Mouse (Mus musculus) testis, adult 2 months (tissue): ENCODE measurements around the gene Fance. TPM values are rescaled to one million over a fixed set of nuclear protein-coding genes. Genes with fewer than 3 reads are reported as not detected.

Experiments
- H3K27ac ChIP-seq: fragments of 200-500 bp; 2 replicates; pipeline ENCODE4 v1.5.1; 2012; ENCODE audit warnings: low read depth, low read length; ENCODE audit not compliant: control insufficient read depth, insufficient read depth
- H3K27me3 ChIP-seq: fragments of 200-500 bp; 2 replicates; pipeline ENCODE4 v1.6.1; 2012; ENCODE audit warnings: mild to moderate bottlenecking, low read length, moderate library complexity; ENCODE audit not compliant: control insufficient read depth, insufficient read depth
- H3K36me3 ChIP-seq: fragments of 200-500 bp; 2 replicates; pipeline ENCODE4 v1.6.1; 2012; ENCODE audit warnings: mild to moderate bottlenecking, low read length; ENCODE audit not compliant: control insufficient read depth, insufficient read depth
- H3K4me1 ChIP-seq: fragments of 200-500 bp; 2 replicates; pipeline ENCODE4 v1.6.1; 2012; ENCODE audit warnings: low read length; ENCODE audit not compliant: control insufficient read depth, insufficient read depth
- H3K4me3 ChIP-seq: fragments of 200-500 bp; 2 replicates; pipeline ENCODE4 v1.5.1; 2012; ENCODE audit warnings: low read depth, mild to moderate bottlenecking, low read length, moderate library complexity, mixed read lengths; ENCODE audit not compliant: control insufficient read depth
- CTCF ChIP-seq: fragments of 200-500 bp; IDR thresholded peaks from 2 replicates; pipeline ENCODE4 v1.5.1; 2012; ENCODE audit warnings: low read depth, mild to moderate bottlenecking, inconsistent platforms, low read length, moderate library complexity; ENCODE audit not compliant: control insufficient read depth, insufficient read depth, insufficient replicate concordance
- POLR2A ChIP-seq: fragments of 200-500 bp; IDR thresholded peaks from 2 replicates; pipeline ENCODE4 v1.6.1; 2012; ENCODE audit warnings: low read depth, mild to moderate bottlenecking, inconsistent platforms, low read length, moderate library complexity; ENCODE audit not compliant: control insufficient read depth
- polyA plus RNA-seq: library from polyadenylated mRNA; depleted of rRNA; stranded (reverse); fragments of >200 nt; gene quantifications from 2 replicates; pipeline ENCODE4 v1.2.3, GENCODE M21; 2012

Fance gene
- polyA plus RNA-seq, 1 experiment: 4.3 TPM

DNA sequence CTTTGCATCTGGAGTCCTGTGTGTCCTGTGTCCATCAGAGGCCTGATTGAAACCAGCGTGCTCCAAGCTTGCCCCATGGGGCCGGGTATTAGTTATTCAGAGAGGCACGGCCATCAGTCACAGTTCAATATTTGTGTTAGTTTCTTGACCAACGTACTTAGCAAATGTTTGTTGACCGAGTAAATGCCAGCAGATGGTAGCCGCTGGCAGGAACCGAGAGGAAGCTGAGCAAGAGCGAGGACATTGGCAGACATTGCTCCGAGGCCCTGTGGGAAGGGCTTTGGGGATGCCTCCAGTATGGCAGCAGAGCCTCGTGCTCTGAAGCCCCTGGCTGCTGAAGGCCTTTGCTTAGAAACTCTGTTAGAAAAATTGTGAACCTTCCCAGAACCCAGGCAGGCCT lies 35.6 kb upstream of the Fance start:
- no peaks in the 10 kb centered on the region for H3K27me3 ChIP-seq
- no peak overlapping the region for H3K27ac ChIP-seq
- no peaks in the 10 kb centered on the region for H3K36me3 ChIP-seq
- TF ChIP-seq CTCF (no peak), POLR2A (no peak)
- peaks cover 3% of the 10 kb centered on the region; the same call in 1 of the 2 replicates for H3K4me1 ChIP-seq
- H3K4me3 ChIP-seq: no peak overlapping the region

DNA sequence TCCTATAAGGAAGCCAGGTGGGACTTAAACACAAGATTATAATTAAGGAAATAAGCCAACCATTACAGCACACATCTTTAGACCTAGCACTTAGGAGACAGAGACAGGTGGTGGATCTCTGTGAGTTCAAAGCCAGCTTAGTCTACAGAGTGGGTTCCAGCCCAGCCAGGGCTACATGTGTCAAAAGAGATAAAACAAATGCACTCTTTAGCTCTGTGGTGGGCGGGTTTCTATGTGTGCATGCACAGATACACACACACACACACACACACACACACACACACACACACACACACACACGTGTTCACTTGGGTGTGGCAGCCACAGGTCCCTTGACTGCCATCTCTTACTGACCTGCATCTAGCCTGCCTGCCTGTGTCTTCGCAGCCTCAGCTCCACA lies 35.2 kb upstream of the Fance start:
- Histone ChIP-seq H3K36me3 (no peaks in the 10 kb centered on the region), H3K4me1 (peaks cover 3% of the 10 kb centered on the region; the same call in 1 of the 2 replicates), H3K4me3 (no peak overlapping the region), H3K27me3 (no peaks in the 10 kb centered on the region), H3K27ac (no peak overlapping the region)
- TF ChIP-seq CTCF: no peak
- no peak for TF ChIP-seq POLR2A

DNA sequence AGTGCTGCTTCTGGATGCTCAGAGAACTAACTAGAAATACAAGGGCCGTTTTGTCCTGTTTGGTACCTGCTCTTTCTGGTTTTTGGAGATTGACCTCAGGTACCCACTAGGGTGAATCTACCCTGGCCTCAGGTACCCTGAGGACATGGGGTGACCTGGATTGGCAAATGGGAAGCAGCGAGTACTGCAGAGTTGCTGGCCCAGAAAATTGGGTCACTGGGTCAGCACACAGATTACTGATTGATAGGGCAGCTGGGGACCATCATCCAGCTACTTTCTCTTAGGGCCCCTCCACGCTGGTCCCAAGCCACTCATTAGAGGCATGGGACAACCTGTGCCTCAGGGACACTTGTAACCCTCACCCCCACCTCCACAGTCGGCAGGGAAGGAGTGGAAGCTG lies 34.1 kb upstream of the Fance start:
- no peaks in the 10 kb centered on the region for H3K27me3 ChIP-seq
- H3K4me3 ChIP-seq: no peak overlapping the region
- no peak overlapping the region for H3K27ac ChIP-seq
- TF ChIP-seq CTCF (no peak), POLR2A (no peak)
- H3K4me1 ChIP-seq: peaks cover 3% of the 10 kb centered on the region; the same call in 1 of the 2 replicates
- no peaks in the 10 kb centered on the region for H3K36me3 ChIP-seq

DNA sequence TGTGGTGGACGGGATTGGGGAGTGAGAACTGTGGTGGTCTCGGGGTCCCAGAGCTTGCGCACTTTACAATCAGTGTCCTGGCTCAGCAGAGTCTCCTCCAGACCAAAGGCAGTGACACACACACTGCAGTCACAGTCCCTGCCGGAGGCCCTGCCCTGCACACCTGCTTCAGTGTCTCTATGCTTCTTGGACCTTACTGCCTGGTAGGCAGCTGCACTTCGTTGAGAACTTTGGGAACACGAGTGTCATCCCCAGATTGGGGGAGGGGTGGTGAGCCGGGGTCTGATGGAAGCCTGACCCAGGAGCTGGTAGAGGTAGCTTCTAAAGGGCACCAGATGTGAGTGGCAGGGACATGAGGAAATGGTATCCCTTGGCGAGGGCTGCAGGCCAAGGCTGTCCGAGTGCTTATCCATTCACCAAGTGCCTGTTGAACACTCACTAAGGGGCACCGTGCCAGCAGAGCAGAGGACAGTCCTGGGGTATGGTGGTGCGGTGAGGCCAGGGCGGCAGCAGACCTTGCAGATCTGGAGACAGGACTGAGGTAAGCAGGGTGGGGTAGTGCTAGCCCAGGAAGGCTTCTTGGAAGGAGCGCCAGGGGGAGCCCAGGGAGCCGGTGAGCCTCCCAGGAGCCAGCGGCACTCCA lies 33.4 kb upstream of the Fance start:
- peaks cover 3% of the 10 kb centered on the region; the same call in 1 of the 2 replicates for H3K4me1 ChIP-seq
- TF ChIP-seq POLR2A: no peak
- TF ChIP-seq CTCF: no peak

DNA sequence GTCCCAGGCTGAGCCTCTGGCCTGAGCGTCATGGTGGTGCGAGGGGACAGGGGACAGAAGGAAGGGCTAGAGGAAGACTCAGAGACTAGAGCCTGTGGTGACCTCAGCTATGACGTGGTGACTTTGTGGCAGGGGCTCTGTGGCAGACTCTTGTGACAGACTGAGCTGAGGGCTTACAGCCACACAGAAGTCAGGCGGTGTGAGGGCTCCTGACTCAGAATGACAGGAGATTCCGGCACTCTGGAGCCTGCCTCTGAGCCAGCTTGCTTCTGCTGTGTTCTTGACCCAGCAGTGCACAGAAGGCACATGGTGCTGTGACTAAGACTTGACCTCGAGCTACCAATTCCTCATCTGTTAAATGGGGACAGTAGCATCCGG lies 32.9 kb upstream of the Fance start:
- H3K4me1 ChIP-seq: peaks cover 3% of the 10 kb centered on the region; the same call in 1 of the 2 replicates
- H3K4me3 ChIP-seq: no peak overlapping the region
- H3K36me3 ChIP-seq: no peaks in the 10 kb centered on the region
- no peak overlapping the region for H3K27ac ChIP-seq
- TF ChIP-seq POLR2A (no peak), CTCF (no peak)
- H3K27me3 ChIP-seq: no peaks in the 10 kb centered on the region

More for the DNA sequence above, 33.4 kb upstream of the Fance start:
- Histone ChIP-seq H3K36me3 (no peaks in the 10 kb centered on the region), H3K27me3 (no peaks in the 10 kb centered on the region), H3K27ac (no peak overlapping the region), H3K4me3 (no peak overlapping the region)

DNA sequence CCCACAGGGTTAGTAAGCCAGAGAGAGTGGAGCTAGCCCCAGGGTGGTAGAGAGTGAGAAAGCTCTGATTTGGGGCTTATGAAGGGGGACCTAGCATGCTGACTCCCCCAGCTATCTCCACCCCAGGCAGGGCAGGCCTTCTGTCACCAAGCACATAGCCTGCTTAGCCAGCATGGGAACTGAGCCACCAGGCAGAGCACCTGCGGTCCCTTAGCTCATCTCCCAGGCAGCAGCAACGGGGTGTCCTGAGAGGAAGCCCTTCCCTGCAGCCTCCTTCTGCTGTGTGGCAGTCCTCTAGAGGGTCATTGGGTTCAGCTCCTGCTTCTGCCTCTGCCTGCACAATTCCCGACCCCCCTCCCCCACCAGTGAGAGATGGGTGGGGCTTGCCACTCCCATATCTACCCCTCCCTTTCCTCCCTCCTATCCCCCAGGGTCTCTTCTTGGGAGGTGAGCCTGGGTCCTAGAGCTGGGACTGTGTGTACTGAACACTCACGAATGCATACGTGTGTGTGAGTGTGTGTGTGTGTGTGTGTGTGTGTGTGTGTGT lies 32.4 kb upstream of the Fance start:
- peaks cover 3% of the 10 kb centered on the region; the same call in 1 of the 2 replicates for H3K4me1 ChIP-seq
- TF ChIP-seq CTCF (no peak), POLR2A (no peak)
- no peak overlapping the region for H3K4me3 ChIP-seq
- H3K27me3 ChIP-seq: no peaks in the 10 kb centered on the region
- no peak overlapping the region for H3K27ac ChIP-seq
- no peaks in the 10 kb centered on the region for H3K36me3 ChIP-seq

DNA sequence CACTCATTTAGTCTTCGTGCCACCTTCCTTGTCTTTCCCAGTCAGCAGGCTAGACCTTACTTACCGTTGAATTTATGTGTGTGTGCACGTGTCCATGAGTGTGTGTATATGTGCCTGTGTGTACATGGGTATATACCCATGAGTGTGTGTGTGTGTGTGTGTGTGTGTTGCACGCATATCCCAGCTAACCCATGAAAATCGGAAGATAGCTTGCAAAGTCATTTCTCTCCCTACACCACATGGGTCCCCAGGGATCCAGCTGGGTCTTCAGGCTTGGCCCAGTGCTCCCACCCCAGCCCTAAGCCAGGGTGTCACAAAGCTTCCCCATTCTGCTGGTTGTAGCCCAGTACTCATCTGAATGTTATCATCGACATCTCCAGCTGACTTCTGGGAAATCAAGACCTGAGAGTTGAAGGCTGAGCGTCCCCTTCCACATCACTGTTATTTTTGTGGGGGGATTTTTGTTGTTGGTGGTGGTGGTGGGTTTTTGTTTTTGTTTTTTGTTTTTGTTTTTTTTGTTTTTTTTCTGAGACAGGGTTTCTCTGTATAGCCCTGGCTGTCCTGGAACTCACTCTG lies 31.4 kb upstream of the Fance start:
- no peak for TF ChIP-seq POLR2A
- no peak for TF ChIP-seq CTCF
- Histone ChIP-seq H3K27me3 (no peaks in the 10 kb centered on the region), H3K4me3 (no peak overlapping the region), H3K4me1 (peaks cover 3% of the 10 kb centered on the region; the same call in 1 of the 2 replicates), H3K36me3 (no peaks in the 10 kb centered on the region), H3K27ac (no peak overlapping the region)
